Mouse (Mus musculus): ENCODE measurements at regions not wholly inside any gene's neighbourhood (a gene's known extent, or its start where the extent isn't known, plus 50 kb on each side); places are given as distances from the start of the nearest gene placed in this dataset.
A peak's percentile ranks its signal among the peaks of the same experiment; 100 is the strongest.

- TF ChIP-seq CTCF (IDR thresholded peaks at IDR 0.05) (no peak), EP300 (IDR thresholded peaks at IDR 0.05) (peak; percentile 90)
These were observed 95.6 kb upstream of the Opcml start for GRCm38 (mm10) chr9:27694805-27695593.

Data from lung, postnatal 0 days (tissue).